Mouse (Mus musculus) natural killer cell, adult 2 months (primary cell): ENCODE measurements around the gene Klk6.

Experiments
- DNase-seq, 2 experiments: peaks; one replicate each; pipeline ENCODE4 v3.0.0; 2022; ENCODE audit warnings: low spot score in 2 of 2

Gene Klk6

DNA sequence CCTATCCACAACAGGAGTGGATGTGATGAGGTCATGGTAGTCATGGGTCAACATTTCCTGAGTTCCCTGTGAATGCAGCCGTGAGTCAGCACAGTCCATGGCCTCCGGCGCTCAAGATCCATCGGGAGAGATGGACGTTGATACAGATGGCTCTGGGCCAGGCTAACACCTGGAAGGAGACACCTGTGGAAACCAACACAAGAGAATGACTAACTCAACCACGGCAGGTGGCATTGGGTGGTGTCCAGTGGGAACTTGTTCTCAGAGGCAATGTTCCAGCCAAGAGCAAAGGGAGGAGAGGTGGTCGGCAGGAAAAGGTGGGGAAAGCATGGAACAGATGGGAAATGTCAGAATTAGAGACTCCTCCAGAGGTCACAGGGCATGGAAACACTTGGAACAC is 2.7 kb upstream of the Klk6 start:
- DNase-seq, result no peak

DNA sequence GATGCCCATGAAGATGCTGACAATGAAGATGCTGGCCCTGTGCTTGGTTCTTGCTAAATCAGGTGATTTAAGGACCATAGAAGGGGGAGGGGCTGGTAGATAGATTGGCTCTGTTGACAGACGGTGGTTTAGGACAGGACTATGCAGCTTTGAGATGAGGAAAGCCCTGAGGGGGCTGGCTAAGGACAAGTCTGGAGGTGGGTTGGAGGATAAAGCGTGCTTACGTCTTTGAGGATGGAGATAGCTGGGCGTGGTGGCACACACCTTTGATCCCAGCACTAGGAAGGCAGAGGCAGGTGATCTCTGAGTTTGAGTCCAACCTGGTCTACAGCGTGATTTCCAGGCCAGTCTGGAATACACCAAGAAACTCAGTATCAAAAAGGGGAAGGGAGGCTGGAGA is 1.8 kb downstream of the Klk6 start:
- DNase-seq, result no peak

DNA sequence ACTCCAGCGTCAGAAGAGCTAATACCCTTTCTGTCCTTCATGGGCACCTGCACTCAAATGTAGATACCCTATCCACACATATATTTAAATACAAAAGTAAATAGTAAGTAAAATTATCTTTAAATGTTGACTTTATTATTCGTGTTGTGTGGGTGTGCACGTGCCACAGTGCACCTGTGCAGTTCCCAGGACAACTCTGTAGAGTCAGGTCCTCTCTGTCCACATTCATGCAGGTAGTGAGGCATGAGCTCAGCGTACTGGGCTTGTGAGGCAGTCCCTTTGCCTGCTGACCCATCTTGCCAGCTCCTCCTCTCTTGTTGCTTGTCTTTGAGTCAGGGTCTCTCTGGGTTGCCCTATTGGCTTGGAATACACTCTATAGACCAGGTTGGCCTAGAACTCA is 3.4 kb downstream of the Klk6 start:
- no peak for DNase-seq

DNA sequence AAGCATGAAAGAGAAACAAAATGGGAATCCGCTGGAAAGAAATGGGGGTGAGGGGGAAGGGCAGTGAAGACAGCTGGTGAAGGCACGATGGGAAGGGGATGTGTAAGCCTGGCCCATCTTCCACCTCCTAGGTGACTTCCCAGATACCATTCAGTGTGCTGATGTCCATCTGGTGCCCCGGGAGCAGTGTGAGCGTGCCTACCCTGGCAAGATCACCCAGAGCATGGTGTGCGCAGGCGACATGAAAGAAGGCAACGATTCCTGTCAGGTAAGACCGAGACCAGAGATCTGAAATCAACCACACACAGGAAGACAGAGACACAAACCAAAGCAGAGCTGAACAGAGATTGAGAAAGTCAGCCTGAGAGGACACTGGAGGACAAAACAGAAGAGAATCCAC is 4.7 kb downstream of the Klk6 start:
- DNase-seq, result no peak

DNA sequence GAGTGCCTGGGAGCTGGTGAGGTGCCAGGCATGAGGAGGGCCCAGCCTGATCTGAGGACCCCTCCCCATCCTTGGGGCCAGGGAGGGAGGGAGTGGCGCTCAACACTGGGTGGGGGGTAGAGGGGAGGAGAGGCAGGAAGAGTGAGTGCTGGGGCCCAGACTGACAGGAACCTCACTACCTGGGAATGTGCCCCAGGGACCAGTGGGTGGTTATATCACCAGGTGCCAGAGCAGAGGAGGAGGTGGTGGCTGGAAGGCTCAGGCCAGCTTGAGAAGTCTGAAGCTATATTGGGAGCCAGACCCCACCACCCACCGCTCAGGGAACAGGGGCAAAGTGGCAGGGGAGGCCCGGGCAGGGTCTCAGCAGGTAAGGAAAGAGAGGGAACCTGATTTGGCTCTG is 17.4 kb downstream of the Klk6 start, which contains the start of gene Klk5:
Gene Klk5 (plus strand): TSS at position 271 of the 400 bp plus-strand sequence.
- DNase-seq, result no peak

DNA sequence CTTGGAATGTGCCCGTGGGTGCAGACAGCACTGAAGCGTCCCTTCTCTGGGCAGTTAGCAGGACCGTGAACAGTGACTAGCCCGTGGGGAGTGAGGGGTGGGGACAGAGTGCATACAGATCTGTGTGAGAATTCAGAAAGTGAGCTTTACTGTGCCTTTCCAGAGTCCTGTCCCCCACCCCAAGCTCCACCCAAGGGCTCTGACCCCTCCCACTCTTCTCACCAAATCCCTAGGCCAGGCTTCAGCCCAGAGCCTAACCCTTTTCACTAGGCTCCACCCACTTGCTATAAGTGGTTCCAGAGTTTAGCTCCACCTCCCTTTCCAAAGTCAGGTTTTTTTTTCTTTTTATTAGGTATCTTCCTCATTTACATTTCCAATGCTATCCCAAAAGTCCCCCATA is 19.5 kb downstream of the Klk6 start:
- no peak for DNase-seq

DNA sequence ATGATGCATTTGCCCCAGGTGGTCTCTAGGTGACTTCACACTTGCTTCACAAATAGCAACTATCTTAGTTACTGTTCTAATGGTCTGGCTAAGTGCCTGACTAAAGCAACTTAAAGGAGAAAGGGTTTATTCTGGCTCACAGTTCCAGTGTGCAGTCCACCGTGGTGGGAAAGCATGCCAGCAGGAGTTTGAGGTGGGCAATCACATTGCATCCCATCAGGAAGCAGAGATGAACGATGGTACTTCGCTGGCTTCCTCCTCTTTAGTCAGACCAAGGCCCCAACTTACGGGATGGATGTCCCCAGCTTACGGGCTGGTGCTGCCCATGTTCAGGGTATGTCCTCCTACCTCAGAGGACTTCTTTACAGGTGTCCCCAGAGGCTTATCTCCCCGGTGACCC is 27.3 kb downstream of the Klk6 start:
- no peak for DNase-seq

DNA sequence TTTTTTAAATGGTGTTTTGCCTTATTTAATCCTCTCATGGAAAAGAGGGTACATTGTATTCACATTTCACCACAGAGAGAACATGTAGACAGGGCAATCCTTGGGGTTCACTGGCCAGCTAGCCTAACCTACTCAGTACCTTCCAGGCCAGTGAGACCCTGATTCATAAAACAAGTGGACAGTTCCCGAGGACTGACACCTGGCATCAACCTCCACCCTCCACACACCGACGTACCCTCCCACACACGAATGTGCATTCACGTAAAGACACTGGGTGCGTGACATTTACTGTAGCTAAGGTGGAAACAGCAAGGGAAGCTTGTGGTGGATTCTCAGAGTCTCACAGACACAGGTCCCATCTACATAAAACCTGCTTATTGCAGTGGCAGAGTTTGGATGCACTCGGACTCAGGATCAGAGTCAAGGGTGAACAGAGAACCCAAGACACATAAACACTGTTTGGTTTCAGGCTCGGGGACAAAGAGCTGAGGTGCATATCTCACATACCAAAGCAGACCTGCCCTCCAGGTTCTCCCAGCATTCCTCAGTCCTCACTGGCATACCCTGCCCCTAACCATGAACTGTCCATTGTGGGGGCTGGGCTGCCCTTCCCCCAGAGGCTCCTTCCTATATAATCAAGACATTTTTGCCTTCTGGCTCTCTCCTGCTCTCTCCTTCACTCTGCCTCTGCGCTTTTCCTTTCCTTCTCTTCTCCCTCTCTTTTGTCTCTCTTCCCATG is 30.5 kb downstream of the Klk6 start:
- DNase-seq, result no peak

DNA sequence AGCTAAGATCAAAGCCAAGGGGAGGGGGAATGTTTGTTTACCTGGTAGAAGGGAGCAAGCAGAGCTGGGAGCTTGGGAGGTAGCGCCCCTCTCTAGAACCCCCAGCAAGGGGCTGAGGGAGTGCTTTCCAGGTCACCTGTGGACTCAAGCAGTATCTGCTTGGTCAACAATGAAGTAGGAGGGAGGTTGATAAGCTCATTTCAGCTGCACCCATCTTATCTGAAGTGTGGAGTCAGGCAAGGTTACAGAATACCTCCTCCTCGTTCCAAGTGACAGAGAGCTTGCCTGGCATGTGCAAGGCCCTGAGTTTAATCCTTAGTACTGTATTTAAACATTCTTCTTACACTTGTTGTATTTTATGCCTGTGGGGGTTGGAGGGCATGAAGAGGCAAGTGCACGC is 31.4 kb downstream of the Klk6 start:
- no peak for DNase-seq

DNA sequence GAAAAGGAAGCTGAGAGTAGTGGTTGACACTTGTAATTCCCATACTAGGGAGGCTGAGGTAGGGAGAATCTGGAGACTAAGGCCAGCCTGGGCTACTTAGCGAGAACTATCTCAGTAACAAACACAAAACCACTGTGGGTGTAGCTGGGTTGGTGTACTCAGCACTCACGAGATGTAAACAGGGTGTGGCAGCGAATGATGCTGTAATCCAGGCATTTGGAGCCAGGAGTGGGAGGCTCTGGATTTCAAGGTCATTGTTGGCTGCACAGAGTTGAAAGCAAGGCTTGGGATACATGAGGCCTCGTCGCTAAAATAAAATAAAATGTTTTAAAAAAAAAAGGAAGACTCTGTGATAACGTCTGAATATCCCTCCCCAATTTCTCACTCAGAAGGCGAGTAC is 32.0 kb downstream of the Klk6 start:
- DNase-seq, result no peak

DNA sequence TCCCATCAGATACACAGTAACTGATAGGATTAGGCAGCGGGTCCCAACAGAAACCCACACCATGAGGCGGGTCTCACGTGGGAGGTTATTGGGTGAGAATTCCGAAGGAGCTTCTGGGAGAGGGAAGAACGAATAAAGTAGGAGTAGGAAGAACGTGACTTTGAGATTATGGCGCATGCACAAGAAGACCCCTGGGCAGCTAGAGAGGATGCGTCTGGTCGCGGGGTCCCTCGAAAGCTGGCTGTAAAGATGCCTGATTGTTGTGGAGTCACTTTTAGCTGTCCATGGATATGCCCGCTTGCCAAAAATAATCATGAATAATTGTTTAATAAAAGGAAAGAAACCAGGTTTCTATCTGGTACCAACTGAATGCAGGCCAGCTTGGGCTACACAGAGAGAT is 33.2 kb downstream of the Klk6 start:
- no peak for DNase-seq

DNA sequence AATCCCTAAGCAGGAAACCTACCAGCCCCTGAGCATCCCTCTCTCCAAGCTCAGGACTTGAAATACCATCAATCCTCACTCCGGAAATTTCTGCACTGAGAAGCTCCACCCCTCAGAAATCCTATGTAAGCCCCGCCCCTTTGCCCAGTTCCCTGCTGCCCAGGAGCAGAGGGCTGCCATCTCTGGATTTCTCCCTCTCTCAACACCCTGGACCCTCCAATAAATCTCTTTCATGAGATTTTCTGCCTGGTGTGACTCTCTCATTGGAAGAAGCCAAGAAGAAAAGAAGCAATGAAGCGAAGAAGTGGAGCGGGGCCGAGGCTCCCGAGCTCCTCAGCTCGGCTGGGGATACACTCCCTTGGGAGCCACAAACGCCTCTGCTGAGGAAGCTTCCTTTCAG is 36.1 kb downstream of the Klk6 start:
- no peak for DNase-seq

DNA sequence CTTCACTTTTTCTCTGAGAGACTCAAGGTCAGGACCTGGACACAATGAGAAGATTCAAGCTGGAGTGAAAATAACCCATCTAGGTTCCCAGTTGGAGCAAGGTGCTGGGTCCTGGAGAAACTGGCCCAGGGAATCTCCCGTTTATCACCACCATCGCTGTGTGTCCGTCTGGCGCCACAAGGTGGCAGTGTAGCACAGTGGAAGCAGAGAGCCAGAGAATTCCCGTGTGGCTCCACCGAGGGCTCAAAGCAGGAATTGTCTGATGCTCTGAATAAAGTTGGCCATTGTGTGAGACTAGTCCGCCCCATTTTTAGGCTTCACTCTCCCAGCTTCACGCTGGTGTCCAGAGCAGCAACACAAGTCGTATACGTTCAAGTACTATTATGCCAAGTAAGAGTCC is 48.9 kb downstream of the Klk6 start:
- DNase-seq, result no peak

DNA sequence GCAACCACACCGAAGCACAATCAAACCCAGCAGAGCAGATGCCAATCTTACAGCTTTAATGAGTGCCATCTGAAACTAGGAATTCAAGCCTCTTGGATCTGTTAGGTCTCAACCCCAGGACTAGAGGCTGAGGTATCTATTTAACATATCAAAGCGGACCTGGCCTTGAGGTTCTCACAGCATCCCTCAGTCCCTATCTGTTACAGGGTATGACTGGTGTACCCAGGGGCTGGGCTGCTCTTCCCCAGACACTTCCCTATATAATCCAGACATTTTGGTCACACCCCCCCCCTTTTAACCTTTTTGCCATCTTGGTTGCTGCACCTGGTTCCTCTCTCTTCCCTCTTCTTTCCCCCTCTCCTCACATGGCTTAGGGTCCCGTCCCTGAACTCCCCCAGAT is 49.4 kb downstream of the Klk6 start:
- no peak for DNase-seq

DNA sequence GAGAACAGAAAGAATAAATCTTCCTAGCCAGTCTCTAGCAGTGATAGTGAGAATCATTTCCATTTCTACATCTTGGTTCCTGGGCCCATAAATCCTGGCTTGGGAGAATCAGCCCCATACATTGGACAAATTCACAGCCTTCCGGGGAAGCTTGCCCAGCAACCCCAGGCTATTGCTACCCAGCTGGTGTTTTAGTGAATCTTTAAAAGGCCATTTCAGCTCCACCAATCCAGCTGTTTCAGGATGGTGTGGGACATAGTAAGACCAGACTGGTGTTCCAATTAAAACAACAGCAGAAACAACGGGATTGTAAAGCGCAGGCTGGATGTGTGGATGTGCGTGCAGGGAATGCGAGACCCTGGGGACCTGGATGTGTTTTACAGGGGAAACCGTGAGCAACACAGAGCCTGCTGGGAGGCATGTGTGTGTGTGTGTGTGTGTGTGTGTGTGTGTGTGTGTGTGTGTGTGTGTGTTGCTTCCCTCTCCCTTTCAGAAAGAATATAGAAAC is 50.6 kb downstream of the Klk6 start:
- no peak for DNase-seq

DNA sequence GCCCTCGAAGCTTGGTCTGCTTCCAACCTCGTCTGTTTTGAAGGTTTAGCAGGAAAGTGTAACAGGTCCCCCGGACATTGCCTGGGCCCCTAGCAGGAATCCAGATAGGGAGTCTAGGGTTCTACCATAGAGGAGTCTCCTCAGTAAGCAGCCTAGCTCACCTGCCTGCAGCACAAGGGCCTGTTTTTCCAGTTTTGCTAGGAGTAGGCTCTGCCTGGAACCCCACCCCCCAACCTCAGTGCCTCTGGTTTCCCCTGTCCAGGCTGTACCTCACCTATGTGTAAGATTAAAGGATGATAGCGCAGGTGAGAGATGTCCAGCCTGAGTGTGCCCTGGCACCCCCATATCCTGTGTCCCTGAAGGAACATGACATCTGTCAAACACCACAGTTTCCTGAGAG is 52.1 kb downstream of the Klk6 start:
- DNase-seq, result no peak

DNA sequence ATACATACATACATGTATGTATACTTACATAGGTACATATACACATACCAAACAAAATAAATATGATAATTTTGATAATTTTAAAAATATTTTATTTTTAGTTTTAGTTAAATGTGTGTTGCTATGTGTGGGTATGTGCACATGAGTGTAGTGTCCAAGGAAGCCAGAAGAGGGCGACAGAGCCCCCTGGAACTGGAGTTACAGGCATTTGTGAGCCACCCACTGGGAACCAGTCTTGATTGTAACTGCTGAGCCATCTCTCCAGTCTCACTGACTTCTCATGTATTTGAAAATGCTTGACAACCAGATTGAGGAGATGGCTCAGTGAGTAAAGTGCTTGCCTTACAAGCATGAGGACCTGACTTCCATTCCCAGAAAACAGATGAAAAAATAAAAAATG is 54.0 kb downstream of the Klk6 start:
- DNase-seq, result no peak

DNA sequence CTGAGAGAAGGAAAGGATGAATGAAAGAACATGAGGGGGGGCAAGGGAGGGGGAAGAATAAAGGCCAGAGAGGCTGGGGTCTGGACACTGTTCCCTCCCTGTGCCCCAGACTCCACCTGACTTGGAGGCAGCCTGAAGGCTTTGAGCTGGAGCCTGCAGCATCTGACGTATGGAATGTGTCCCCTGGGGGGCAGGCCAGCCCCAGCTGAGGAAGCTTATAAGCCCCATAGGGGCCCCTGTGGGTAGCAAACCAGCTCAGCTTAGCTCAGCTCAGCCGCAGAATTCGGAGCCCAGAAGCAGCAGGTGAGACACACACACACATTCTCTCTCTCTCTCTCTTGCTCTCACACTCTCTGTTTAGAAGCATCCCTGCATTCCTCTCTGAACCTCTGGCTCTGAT is 56.6 kb downstream of the Klk6 start, which contains the start of gene Klk4:
Gene Klk4 (plus strand): TSS at position 249 of the 400 bp plus-strand sequence.
- DNase-seq, result no peak
